Mouse (Mus musculus): ENCODE data around the gene Arx. TPM values are rescaled to one million over a fixed set of nuclear protein-coding genes. Genes with fewer than 3 reads are reported as not detected.

Gene Arx
- not detected for total RNA-seq (2023)

GRCm38 (mm10) chrX:93286291-93286893, at the start of gene Arx:
Arx (plus strand) TSS chrX:93286445.

